In the genomic region with DNA sequence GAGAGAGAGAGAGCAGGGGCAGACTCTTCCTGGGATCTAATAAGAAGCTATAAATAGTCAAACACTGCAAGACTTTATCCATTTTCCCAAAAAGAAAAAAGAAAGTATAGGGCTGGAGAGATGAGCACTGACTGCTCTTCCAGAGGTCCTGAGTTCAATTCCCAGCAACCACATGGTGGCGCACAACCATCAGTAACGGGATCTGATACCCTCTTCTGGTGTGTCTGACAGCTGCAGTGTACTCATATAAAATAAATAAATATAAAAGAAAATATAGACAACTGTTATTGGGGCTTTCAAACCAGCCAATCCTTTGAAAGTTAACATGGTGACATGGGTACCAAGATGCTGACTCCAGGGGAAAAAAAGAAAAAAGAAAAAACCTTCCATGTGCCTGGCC, we compare ENCODE assay signal across 12 mouse cellular contexts. TPM values are rescaled to one million over a fixed set of nuclear protein-coding genes. Genes with fewer than 3 reads are reported as not detected.
DNase-seq lines count a peak whose midpoint lies in the region; ATAC-seq and TF ChIP-seq lines count a peak whose summit lies in the region.
"Had no signal": no experiment of that assay in that cellular context is flagged by ENCODE, and none has a peak within 500 bp of the region (broad histone marks: within the 10 kb centered on the region; RNA-seq: fewer than 3 reads in every experiment).

No protein-coding gene starts in this region.

- DNase-seq in CD4-positive, CD25-positive, alpha-beta regulatory T cell, adult 2 months (ENCODE audit: low read depth, low spot score) = peak; percentile 46
- DNase-seq in liver, embryonic 14.5 days (ENCODE audit: low read depth in 3 of 3, low spot score in 3 of 3) = no peak
- DNase-seq in urinary bladder, postnatal 25 days (ENCODE audit: low spot score) = no peak
- no peak for DNase-seq in left cerebral cortex, adult 11 months (ENCODE audit: low spot score)
- DNase-seq: kidney, adult 18-20 months; lung, adult 18-20 months; midbrain, embryonic 14.5 days had no signal

- H3K9ac ChIP-seq in intestine, postnatal 0 days (ENCODE audit: low read depth, low read length) = no peak overlapping the region
- H3K9ac ChIP-seq in intestine, embryonic 15.5 days = no peak overlapping the region
- H3K9ac ChIP-seq in liver, embryonic 14.5 days (replicated peaks) = no peak overlapping the region; the same call in 1 of the 2 replicates
- H3K9ac ChIP-seq: heart, embryonic 12.5 days had no signal

- no peak overlapping the region for H3K4me3 ChIP-seq in intestine, postnatal 0 days (ENCODE audit: low read depth, low read length)
- H3K4me3 ChIP-seq in intestine, embryonic 15.5 days (replicated peaks) = no peak overlapping the region
- no peak overlapping the region for H3K4me3 ChIP-seq in E14TG2a.4 (replicated peaks; ENCODE audit: low read length)
- H3K4me3 ChIP-seq in liver, embryonic 14.5 days (ENCODE audit: insufficient read depth in 1 of 2, low read depth in 2 of 2, low read length in 2 of 2) = no peak overlapping the region
- H3K4me3 ChIP-seq: heart, embryonic 12.5 days had no signal

- TF ChIP-seq EP300 in liver, embryonic 14.5 days (IDR thresholded peaks at IDR 0.05; ENCODE audit: low read depth) = no peak

- H3K27ac ChIP-seq in intestine, postnatal 0 days (ENCODE audit: low read depth, low read length) = no peak overlapping the region
- no peak overlapping the region for H3K27ac ChIP-seq in intestine, embryonic 15.5 days
- no peak overlapping the region for H3K27ac ChIP-seq in liver, embryonic 14.5 days

- H3K9me3 ChIP-seq in intestine, postnatal 0 days (ENCODE audit: control insufficient read depth) = no peaks in the 10 kb centered on the region
- H3K9me3 ChIP-seq in intestine, embryonic 15.5 days = no peaks in the 10 kb centered on the region
- peaks cover 23% of the 10 kb centered on the region for H3K9me3 ChIP-seq in E14TG2a.4 (ENCODE audit: low read length)
- no peaks in the 10 kb centered on the region for H3K9me3 ChIP-seq in liver, embryonic 14.5 days (ENCODE audit: control insufficient read depth, low read length)

- peaks cover 11% of the 10 kb centered on the region; the same call in 1 of the 2 replicates for H3K27me3 ChIP-seq in intestine, postnatal 0 days (replicated peaks; ENCODE audit: control insufficient read depth, insufficient read depth, low read length)
- H3K27me3 ChIP-seq in intestine, embryonic 15.5 days (replicated peaks) = peaks cover 10% of the 10 kb centered on the region
- H3K27me3 ChIP-seq in E14TG2a.4 (ENCODE audit: insufficient read depth, low read length) = no peaks in the 10 kb centered on the region
- peaks cover 4% of the 10 kb centered on the region for H3K27me3 ChIP-seq in liver, embryonic 14.5 days (ENCODE audit: control insufficient read depth, insufficient read depth, low read length)

- H3K4me2 ChIP-seq in intestine, postnatal 0 days (replicated peaks; ENCODE audit: low read depth) = no peak overlapping the region
- H3K4me2 ChIP-seq in intestine, embryonic 15.5 days (replicated peaks) = no peak overlapping the region
- no peak overlapping the region for H3K4me2 ChIP-seq in liver, embryonic 14.5 days (ENCODE audit: low read depth)
- H3K4me2 ChIP-seq: heart, embryonic 12.5 days had no signal

- no peak for ATAC-seq in CD4-positive, CD25-positive, alpha-beta regulatory T cell, adult 4 months
- no peak for ATAC-seq in intestine, postnatal 0 days
- no peak for ATAC-seq in intestine, embryonic 15.5 days
- ATAC-seq in liver, embryonic 14.5 days (ENCODE audit: insufficient read depth) = no peak

- H3K36me3 ChIP-seq in intestine, postnatal 0 days (ENCODE audit: control insufficient read depth, insufficient read depth) = no peaks in the 10 kb centered on the region
- no peaks in the 10 kb centered on the region for H3K36me3 ChIP-seq in intestine, embryonic 15.5 days
- H3K36me3 ChIP-seq in E14TG2a.4 (ENCODE audit: insufficient read depth, low read length) = no peaks in the 10 kb centered on the region
- H3K36me3 ChIP-seq in liver, embryonic 14.5 days (replicated peaks; ENCODE audit: control insufficient read depth, insufficient read depth, low read depth) = no peaks in the 10 kb centered on the region
- H3K36me3 ChIP-seq: heart, embryonic 12.5 days had no signal

- H3K4me1 ChIP-seq in intestine, postnatal 0 days (replicated peaks; ENCODE audit: control insufficient read depth, insufficient read depth, low read length) = no peaks in the 10 kb centered on the region
- H3K4me1 ChIP-seq in intestine, embryonic 15.5 days (replicated peaks) = no peaks in the 10 kb centered on the region
- peaks cover 48% of the 10 kb centered on the region for H3K4me1 ChIP-seq in E14TG2a.4 (replicated peaks; ENCODE audit: low read depth, low read length)
- H3K4me1 ChIP-seq in liver, embryonic 14.5 days (replicated peaks; ENCODE audit: control insufficient read depth in 2 of 2, insufficient read depth in 2 of 2, low read length in 1 of 2) = no peaks in the 10 kb centered on the region

- peak; percentile 51 for TF ChIP-seq CTCF in intestine, postnatal 0 days (IDR thresholded peaks at IDR 0.05; ENCODE audit: low read depth)
- peak; percentile 29 for TF ChIP-seq CTCF in E14TG2a.4 (conservative IDR thresholded peaks at IDR 0.05; ENCODE audit: low read length)
- TF ChIP-seq CTCF in liver, embryonic 14.5 days (IDR thresholded peaks at IDR 0.05; ENCODE audit: low read depth) = peak; percentile 33; the same call in 1 of the 2 replicates

- 23% methylated on average over 2 of the region's 2 CpGs for WGBS in intestine, postnatal 0 days
- 27% methylated on average over 2 of the region's 2 CpGs for WGBS in intestine, embryonic 15.5 days
- 20% methylated on average over 2 of the region's 2 CpGs for WGBS in liver, embryonic 14.5 days (ENCODE audit: insufficient replicate concordance)

RNA-seq across cellular contexts. Expression of a gene that starts 5.2 kb away (rescaled TPM):
- 1 to 10 TPM; 1.1 TPM for polyA plus RNA-seq in CD4-positive, CD25-positive, alpha-beta regulatory T cell, adult 4 months (2017; shearing (Covaris generic))
- polyA plus RNA-seq in intestine, postnatal 0 days (2015; fragmentation: Nextera tagmentation; extraction: Ambion mirVana) = 0.22 and 0.25 TPM in 2 replicates
- polyA plus RNA-seq in intestine, embryonic 15.5 days (2015; fragmentation: Nextera tagmentation; extraction: Ambion mirVana) = 0.11 and 0.43 TPM in 2 replicates
- 0.06 TPM in 1 of 2 replicates, not detected in the other for polyA plus RNA-seq in liver, embryonic 14.5 days (2012; rRNA removed)
- 0.06 TPM in 1 of 2 replicates, not detected in the other for polyA plus RNA-seq in liver, embryonic 14.5 days (2014; fragmentation: Nextera tagmentation; extraction: Ambion mirVana)

RNA-seq across cellular contexts. Expression of a gene that starts 26.2 kb away (rescaled TPM):
- polyA plus RNA-seq in CD4-positive, CD25-positive, alpha-beta regulatory T cell, adult 4 months (2017; shearing (Covaris generic)) = 1 to 10 TPM; 2.4 to 5.1 TPM
- 3.6 and 4.0 TPM in 2 replicates for polyA plus RNA-seq in intestine, postnatal 0 days (2015; fragmentation: Nextera tagmentation; extraction: Ambion mirVana)
- 17.0 and 18.9 TPM in 2 replicates for polyA plus RNA-seq in intestine, embryonic 15.5 days (2015; fragmentation: Nextera tagmentation; extraction: Ambion mirVana)
- polyA plus RNA-seq in liver, embryonic 14.5 days (2012; rRNA removed) = 4.6 TPM in 2 replicates
- polyA plus RNA-seq in liver, embryonic 14.5 days (2014; fragmentation: Nextera tagmentation; extraction: Ambion mirVana) = 3.3 and 4.0 TPM in 2 replicates

RNA-seq across cellular contexts. Expression of a gene that starts 42.8 kb away (rescaled TPM):
- polyA plus RNA-seq in CD4-positive, CD25-positive, alpha-beta regulatory T cell, adult 4 months (2017; shearing (Covaris generic)) = not detected
- not detected in 2 replicates for polyA plus RNA-seq in intestine, postnatal 0 days (2015; fragmentation: Nextera tagmentation; extraction: Ambion mirVana)
- polyA plus RNA-seq in intestine, embryonic 15.5 days (2015; fragmentation: Nextera tagmentation; extraction: Ambion mirVana) = 0.13 and 0.33 TPM in 2 replicates
- not detected in 2 replicates for polyA plus RNA-seq in liver, embryonic 14.5 days (2012; rRNA removed)
- not detected in 2 replicates for polyA plus RNA-seq in liver, embryonic 14.5 days (2014; fragmentation: Nextera tagmentation; extraction: Ambion mirVana)

RNA-seq across cellular contexts. Expression of a gene that starts 46.9 kb away (rescaled TPM):
- polyA plus RNA-seq in CD4-positive, CD25-positive, alpha-beta regulatory T cell, adult 4 months (2017; shearing (Covaris generic)) = 10 to 100 TPM; 70.2 to 74.2 TPM
- polyA plus RNA-seq in intestine, postnatal 0 days (2015; fragmentation: Nextera tagmentation; extraction: Ambion mirVana) = 31.3 and 33.1 TPM in 2 replicates
- 54.1 and 63.4 TPM in 2 replicates for polyA plus RNA-seq in intestine, embryonic 15.5 days (2015; fragmentation: Nextera tagmentation; extraction: Ambion mirVana)
- 8.1 and 15.0 TPM in 2 replicates for polyA plus RNA-seq in liver, embryonic 14.5 days (2012; rRNA removed)
- polyA plus RNA-seq in liver, embryonic 14.5 days (2014; fragmentation: Nextera tagmentation; extraction: Ambion mirVana) = 26.9 and 28.6 TPM in 2 replicates
